Mouse (Mus musculus): ENCODE results near the gene Olfr1368. TPM values are rescaled to one million over a fixed set of nuclear protein-coding genes. Genes with fewer than 3 reads are reported as not detected.

Olfr1368 gene
- polyA plus RNA-seq, 1 experiment from 2014 or later = not detected

DNA sequence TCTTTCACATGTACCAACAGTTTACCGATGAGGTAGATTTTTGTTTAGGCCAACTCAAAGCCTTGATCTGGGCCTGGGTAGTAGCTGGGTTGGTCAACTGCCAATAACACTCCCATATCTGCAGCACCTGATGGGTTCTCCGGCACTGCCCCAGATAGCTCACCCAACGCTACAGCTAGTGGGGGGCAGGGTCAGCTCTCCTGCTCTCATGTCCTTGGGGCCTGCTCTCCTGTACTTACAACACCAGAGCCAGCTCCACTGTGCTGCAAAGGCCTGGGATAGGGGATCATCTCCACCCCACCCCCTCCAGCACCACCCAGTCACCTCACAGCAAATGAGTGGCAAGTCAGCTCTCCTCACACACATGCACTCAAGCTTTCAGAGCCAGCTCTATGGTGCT, 35.9 kb downstream of the Olfr1368 start:
- Histone ChIP-seq H3K27me3 (ENCODE audit: control insufficient read depth, insufficient read depth, low read depth, low read length) (no peaks in the 10 kb centered on the region), H3K4me1 (replicated peaks; ENCODE audit: control insufficient read depth, insufficient read depth, low read length) (no peaks in the 10 kb centered on the region), H3K9ac (ENCODE audit: low read length) (no peak overlapping the region), H3K4me3 (ENCODE audit: low read length) (no peak overlapping the region), H3K9me3 (ENCODE audit: control insufficient read depth, low read length) (no peaks in the 10 kb centered on the region), H3K4me2 (ENCODE audit: low read depth, low read length) (no peak overlapping the region), H3K36me3 (ENCODE audit: control insufficient read depth, insufficient read depth, low read length) (no peaks in the 10 kb centered on the region), H3K27ac (ENCODE audit: low read length) (no peak overlapping the region)
- no peak for ATAC-seq (ENCODE audit: low read depth)
- 82% methylated on average over 3 of the region's 3 CpGs for WGBS

Other genes with a start within 250 kb of the Olfr1368 start
- not detected in 2 replicates for gene Olfr1370, start 70.9 kb downstream of the Olfr1368 start, polyA plus RNA-seq (2015; fragmentation: Nextera tagmentation; extraction: Ambion mirVana)
- gene Olfr1369-ps1, start 34.4 kb downstream of the Olfr1368 start, polyA plus RNA-seq (2015; fragmentation: Nextera tagmentation; extraction: Ambion mirVana) = not detected in 2 replicates
- gene Olfr263, start 16.2 kb downstream of the Olfr1368 start, polyA plus RNA-seq (2015; fragmentation: Nextera tagmentation; extraction: Ambion mirVana) = not detected in 2 replicates
- gene Trim27, start 33.6 kb upstream of the Olfr1368 start, polyA plus RNA-seq (2015; fragmentation: Nextera tagmentation; extraction: Ambion mirVana) = 105 and 108 TPM in 2 replicates
- gene Gpx5, start 146.9 kb upstream of the Olfr1368 start, polyA plus RNA-seq (2015; fragmentation: Nextera tagmentation; extraction: Ambion mirVana) = not detected in 2 replicates
- not detected in 2 replicates for gene Gpx6, start 166.3 kb upstream of the Olfr1368 start, polyA plus RNA-seq (2015; fragmentation: Nextera tagmentation; extraction: Ambion mirVana)
- gene Olfr1367, start 201.0 kb upstream of the Olfr1368 start, polyA plus RNA-seq (2015; fragmentation: Nextera tagmentation; extraction: Ambion mirVana) = not detected in 2 replicates
- 11.5 and 11.7 TPM in 2 replicates for gene Zscan12, start 217.0 kb upstream of the Olfr1368 start, polyA plus RNA-seq (2015; fragmentation: Nextera tagmentation; extraction: Ambion mirVana)

Data from lung, embryonic 16.5 days (tissue).